Mouse (Mus musculus) C3H10T1/2 (cell line): ENCODE results near the gene Atmin. TPM values are rescaled to one million over a fixed set of nuclear protein-coding genes. Genes with fewer than 3 reads are reported as not detected.

ENCODE experiments used
- polyA plus RNA-seq, 2 experiments: library from polyadenylated mRNA; unstranded; fragments of >200 nt; fragmentation: generic; extraction: Trizol; gene quantifications; one replicate each; pipeline ENCODE4 v1.2.1; 2012; ENCODE audit warnings: missing spikeins in 2 of 2

The Atmin gene
- 1 to 10 TPM; 1.8 to 7.3 TPM for polyA plus RNA-seq

DNA sequence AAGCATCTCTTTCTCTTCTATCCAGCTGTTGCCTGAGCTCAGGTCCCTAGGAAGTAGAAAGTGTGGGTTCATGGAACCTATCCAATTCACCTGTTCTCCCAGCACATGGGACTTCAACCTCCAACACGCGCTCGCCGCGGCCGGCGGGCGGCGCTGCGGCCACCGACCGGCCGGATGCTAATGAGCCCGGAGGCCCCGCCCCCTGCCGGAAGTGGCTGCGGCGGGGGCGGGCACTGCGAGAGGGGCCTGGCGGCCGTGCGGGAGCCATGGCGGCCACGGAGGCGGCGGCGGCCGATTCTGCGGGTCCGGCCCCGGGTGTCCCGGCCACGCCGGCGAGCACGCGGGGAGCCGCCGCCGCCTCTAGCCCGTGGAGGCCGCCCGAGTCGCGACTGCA, at the start of gene Atmin:
Gene Atmin, plus strand, starts transcription at position 233 of the 394 bp plus-strand sequence.

DNA sequence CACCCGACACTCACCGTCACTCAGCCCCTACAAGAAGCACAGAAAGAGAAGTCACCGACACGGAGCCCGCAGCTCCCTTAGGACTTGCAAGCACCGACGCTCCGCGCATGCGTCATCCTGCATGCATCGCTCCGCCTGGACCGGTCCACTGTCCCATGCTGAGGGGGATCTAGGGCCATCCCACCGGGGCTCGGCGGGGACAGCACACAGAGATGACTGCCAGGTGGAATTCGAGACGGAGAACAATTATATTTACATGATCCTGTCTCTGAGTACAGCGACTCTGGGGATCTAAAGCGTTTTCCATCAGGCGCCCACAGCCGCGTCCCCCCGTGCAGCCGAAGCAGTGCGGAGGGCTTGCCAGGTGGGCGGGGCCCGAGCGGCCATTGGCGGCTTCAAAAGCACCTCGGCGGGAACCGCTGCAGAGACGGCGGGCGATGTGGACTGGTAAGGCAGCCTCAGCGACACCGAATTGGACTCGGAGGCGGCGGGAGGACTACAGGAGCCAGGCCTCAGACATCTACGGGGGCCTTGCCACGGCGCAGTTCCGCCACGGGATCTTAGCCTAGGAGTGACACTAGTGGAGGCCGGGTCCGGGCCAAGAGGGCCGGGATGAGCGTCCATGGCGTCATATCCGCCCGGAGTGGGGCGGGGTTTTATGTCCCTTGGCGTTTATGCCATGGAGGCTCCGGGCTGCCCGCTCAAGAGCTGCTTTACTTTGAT, 21.7 kb upstream of the Atmin start, which contains the start of the genes Cmc2 and Cenpn:
Gene Cmc2, minus strand, starts transcription at position 119 of the 723 bp plus-strand sequence.
Gene Cenpn, plus strand, starts transcription at position 394 of the 723 bp plus-strand sequence.

DNA sequence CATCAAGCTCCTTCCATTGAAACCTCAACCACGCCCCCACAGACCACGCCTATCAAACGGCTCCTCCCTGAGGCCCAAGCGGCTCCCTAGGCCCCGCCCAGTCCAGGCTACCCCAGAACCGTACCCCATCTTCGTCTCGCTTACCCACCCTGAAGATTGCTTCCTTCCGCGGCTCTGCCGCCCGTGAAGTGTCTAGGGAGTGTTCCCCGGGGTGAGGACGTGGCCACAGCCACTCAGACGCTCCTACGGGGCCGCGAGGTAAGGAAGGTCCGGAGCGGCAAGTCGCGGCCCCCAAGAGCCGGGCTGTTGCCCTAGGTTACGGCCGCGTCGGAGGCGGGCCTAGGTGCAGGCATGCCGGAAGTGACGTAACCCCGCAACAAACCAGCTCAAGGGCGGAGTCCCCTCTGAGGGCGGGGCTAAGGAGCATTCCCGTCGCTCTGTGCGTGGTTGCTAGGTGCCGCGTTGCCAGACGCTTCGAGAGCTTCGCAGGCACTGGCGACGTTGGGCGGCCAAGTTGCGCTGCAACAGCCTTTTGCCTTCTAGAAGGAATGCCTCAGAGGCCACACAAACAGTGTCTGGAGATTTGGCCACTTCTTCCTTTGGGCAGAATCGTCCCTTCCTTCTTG, 35.6 kb downstream of the Atmin start, which contains the start of gene 1700030J22Rik:
Gene 1700030J22Rik, minus strand, starts transcription at position 329 of the 626 bp plus-strand sequence.

DNA sequence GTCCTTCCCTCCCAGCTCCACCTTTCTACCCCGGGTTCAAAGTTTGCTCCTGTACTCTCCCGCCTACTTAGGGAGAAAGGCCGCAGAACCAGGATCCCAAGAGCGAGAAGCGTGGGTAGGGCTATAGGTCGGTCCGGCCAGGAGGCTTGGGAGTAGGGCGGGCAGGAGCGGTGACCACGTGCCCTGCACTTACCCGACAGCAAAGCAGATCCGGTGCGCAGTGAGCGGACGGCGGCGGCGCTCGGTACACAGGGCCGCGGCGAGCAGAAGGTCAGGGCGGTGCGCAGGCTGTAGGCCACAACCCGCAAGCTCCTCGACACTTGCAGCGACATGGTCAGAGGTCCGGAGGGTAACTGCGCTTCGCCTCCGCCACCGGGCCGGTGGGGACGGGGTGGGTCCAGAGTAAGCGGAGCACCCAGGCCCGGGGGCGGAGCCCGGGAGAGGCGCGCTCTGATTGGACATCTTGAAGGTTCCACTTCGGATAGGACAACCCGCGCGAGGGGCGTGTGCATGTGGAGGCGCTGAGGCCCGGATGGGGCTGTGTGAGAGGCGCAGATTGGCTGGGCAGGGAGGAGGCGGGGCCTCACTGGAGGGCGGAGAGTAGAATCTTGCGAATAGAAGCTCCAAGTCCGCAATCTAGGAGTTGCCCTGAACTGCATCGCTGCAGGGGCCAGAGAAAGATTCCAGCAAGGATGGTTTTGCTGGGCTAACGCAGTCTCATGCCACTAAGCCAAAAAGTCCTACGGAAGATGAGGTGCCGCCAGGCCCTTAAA, 50.1 kb downstream of the Atmin start, which contains the start of gene Gcsh:
Gene Gcsh, minus strand, starts transcription at position 443 of the 773 bp plus-strand sequence.

Other genes with a start within 250 kb of the Atmin start
- gene Cdyl2, start 210.4 kb upstream of the Atmin start, polyA plus RNA-seq = under 1 TPM; 0.17 to 0.48 TPM
- 100 to 1,000 TPM in 1 of 2 experiments, 10 to 100 TPM in 1; 54.3 to 110 TPM for gene Cmc2, start 21.9 kb upstream of the Atmin start, polyA plus RNA-seq
- 10 to 100 TPM in 1 of 2 experiments, 1 to 10 TPM in 1; 8.5 to 21.1 TPM for gene Cenpn, start 21.7 kb upstream of the Atmin start, polyA plus RNA-seq
- 1 to 10 TPM in 1 of 2 experiments, under 1 TPM in 1; 0.33 to 1.3 TPM for gene 1700030J22Rik, start 35.6 kb downstream of the Atmin start, polyA plus RNA-seq
- gene Gcsh, start 50.1 kb downstream of the Atmin start, polyA plus RNA-seq = 10 to 100 TPM; 30.1 to 37.3 TPM
- under 1 TPM in 1 of 2 experiments, not detected in 1; 0.02 TPM for gene Pkd1l2, start 139.1 kb downstream of the Atmin start, polyA plus RNA-seq
- under 1 TPM in 1 of 2 experiments, not detected in 1; 0.02 TPM for gene Bco1, start 152.5 kb downstream of the Atmin start, polyA plus RNA-seq
- 1 to 10 TPM in 1 of 2 experiments, under 1 TPM in 1; 0.37 to 2.1 TPM for gene Gan, start 214.7 kb downstream of the Atmin start, polyA plus RNA-seq